ENCODE assay signal across 9 mouse cellular contexts in the genomic region with DNA sequence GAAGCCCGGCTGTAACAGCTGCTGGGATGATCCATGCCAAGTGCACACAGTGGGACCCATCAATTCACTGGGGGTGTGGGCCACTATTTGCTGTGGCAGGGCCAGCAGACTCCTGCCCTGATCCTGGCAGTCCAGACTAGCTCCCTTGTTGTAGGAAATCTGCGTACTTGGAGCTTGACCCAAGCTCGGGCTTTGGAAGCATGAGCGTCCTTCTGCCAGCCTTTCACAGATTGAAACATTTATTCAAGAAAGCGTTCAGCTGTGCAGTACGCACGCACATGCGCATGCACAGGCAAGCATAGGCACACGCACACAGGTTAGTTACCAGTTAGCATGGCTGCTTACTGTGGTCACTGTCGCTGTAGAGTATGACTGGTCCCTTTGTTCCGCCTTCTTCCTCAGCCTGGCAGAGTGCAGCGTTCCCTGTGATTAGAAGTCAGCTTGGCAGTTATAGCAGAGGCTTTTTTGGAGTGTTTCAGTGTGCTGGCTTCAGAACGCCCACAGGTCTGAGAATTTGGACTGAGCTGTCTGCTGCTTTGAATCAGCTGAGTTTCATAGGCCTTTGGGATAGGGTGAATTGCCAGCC. TPM values are rescaled to one million over a fixed set of nuclear protein-coding genes. Genes with fewer than 3 reads are reported as not detected.
A peak's percentile ranks its signal among the peaks of the same experiment; 100 is the strongest.
DNase-seq lines count a peak whose midpoint lies in the region; ATAC-seq lines count a peak whose summit lies in the region.
"Had no signal": no experiment of that assay in that cellular context is flagged by ENCODE, and none has a peak within 500 bp of the region (broad histone marks: within the 10 kb centered on the region; RNA-seq: fewer than 3 reads in every experiment).

No protein-coding gene starts in this region.

- H3K4me2 ChIP-seq in forebrain, embryonic 14.5 days (ENCODE audit: low read length) = no peak overlapping the region
- no peak overlapping the region for H3K4me2 ChIP-seq in forebrain, embryonic 12.5 days
- H3K4me2 ChIP-seq in limb, embryonic 11.5 days (ENCODE audit: low read depth, severe bottlenecking) = no peak overlapping the region
- H3K4me2 ChIP-seq: liver, embryonic 13.5 days had no signal

- H3K9me3 ChIP-seq in forebrain, embryonic 14.5 days (replicated peaks; ENCODE audit: control insufficient read depth, low read length) = no peaks in the 10 kb centered on the region
- no peaks in the 10 kb centered on the region for H3K9me3 ChIP-seq in forebrain, embryonic 12.5 days
- no peaks in the 10 kb centered on the region for H3K9me3 ChIP-seq in limb, embryonic 11.5 days (ENCODE audit: control insufficient read depth, low read length)
- H3K9me3 ChIP-seq: liver, embryonic 13.5 days had no signal

- no peak for ATAC-seq in forebrain, embryonic 14.5 days
- ATAC-seq in forebrain, embryonic 12.5 days (ENCODE audit: low FRiP score) = no peak
- ATAC-seq in limb, embryonic 11.5 days (ENCODE audit: insufficient number of reproducible peaks, low FRiP score, low TSS enrichment, low read depth) = no peak

- DNase-seq in forebrain, embryonic 14.5 days (ENCODE audit: low spot score) = peak; percentile 45
- DNase-seq in brain, adult 2 months (ENCODE audit: low read depth, low spot score) = peak; percentile 96
- DNase-seq in heart, postnatal 25 days (ENCODE audit: low spot score) = peak; percentile 19
- DNase-seq in limb, embryonic 11.5 days (ENCODE audit: low spot score) = no peak
- no peak for DNase-seq in adrenal gland, adult 2 months
- no peak for DNase-seq in thymus, postnatal 36 days
- DNase-seq in urinary bladder, postnatal 4 days (ENCODE audit: low spot score in 2 of 2) = no peak
- DNase-seq: liver, embryonic 13.5 days had no signal

- H3K4me3 ChIP-seq in forebrain, embryonic 14.5 days (ENCODE audit: low read depth, low read length) = no peak overlapping the region
- no peak overlapping the region for H3K4me3 ChIP-seq in forebrain, embryonic 12.5 days (replicated peaks)
- H3K4me3 ChIP-seq in limb, embryonic 11.5 days (ENCODE audit: low read depth, low read length) = no peak overlapping the region
- H3K4me3 ChIP-seq: liver, embryonic 13.5 days had no signal

- H3K27ac ChIP-seq in forebrain, embryonic 14.5 days (ENCODE audit: low read depth, low read length) = peak overlapping the region; percentile 70
- H3K27ac ChIP-seq in forebrain, embryonic 12.5 days = no peak overlapping the region
- H3K27ac ChIP-seq in limb, embryonic 11.5 days (replicated peaks; ENCODE audit: low read depth, low read length) = 0 out of 2 replicates have a peak overlapping the region, but pooled peaks have one; percentile 21
- H3K27ac ChIP-seq: liver, embryonic 13.5 days had no signal

- H3K4me1 ChIP-seq in forebrain, embryonic 14.5 days (ENCODE audit: control insufficient read depth, insufficient read depth, low read length) = peaks cover 2% of the 10 kb centered on the region
- H3K4me1 ChIP-seq in forebrain, embryonic 12.5 days = peaks cover 16% of the 10 kb centered on the region
- 0 out of 2 replicates have a peak, but pooled peaks cover 3% of the 10 kb centered on the region for H3K4me1 ChIP-seq in limb, embryonic 11.5 days (ENCODE audit: control insufficient read depth, insufficient read depth, low read length)

- intact Hi-C loops in heart, postnatal 25 days (cut with DNase I) = no loop called here

- 73% methylated on average over 13 of the region's 13 CpGs for WGBS in forebrain, embryonic 14.5 days
- WGBS in forebrain, embryonic 12.5 days = 88% methylated on average over 13 of the region's 13 CpGs
- WGBS in limb, embryonic 11.5 days = 85% methylated on average over 13 of the region's 13 CpGs

- H3K36me3 ChIP-seq in forebrain, embryonic 14.5 days (ENCODE audit: control insufficient read depth, insufficient read depth, low read length) = peaks cover 7% of the 10 kb centered on the region; the same call in 1 of the 2 replicates
- H3K36me3 ChIP-seq in forebrain, embryonic 12.5 days (replicated peaks) = peaks cover 17% of the 10 kb centered on the region; the same call in 1 of the 2 replicates
- no peaks in the 10 kb centered on the region for H3K36me3 ChIP-seq in limb, embryonic 11.5 days (ENCODE audit: control insufficient read depth, insufficient read depth, low read length)

- no peaks in the 10 kb centered on the region for H3K27me3 ChIP-seq in forebrain, embryonic 14.5 days (replicated peaks; ENCODE audit: control insufficient read depth, insufficient read depth, low read length)
- H3K27me3 ChIP-seq in forebrain, embryonic 12.5 days = peaks cover 26% of the 10 kb centered on the region
- H3K27me3 ChIP-seq in limb, embryonic 11.5 days (ENCODE audit: control insufficient read depth, insufficient read depth, low read length) = no peaks in the 10 kb centered on the region
- H3K27me3 ChIP-seq: liver, embryonic 13.5 days had no signal

- H3K9ac ChIP-seq in forebrain, embryonic 14.5 days (ENCODE audit: low read length) = no peak overlapping the region
- H3K9ac ChIP-seq in forebrain, embryonic 12.5 days = no peak overlapping the region
- no peak overlapping the region for H3K9ac ChIP-seq in limb, embryonic 11.5 days (ENCODE audit: low read length)
- H3K9ac ChIP-seq: liver, embryonic 13.5 days had no signal

RNA-seq across cellular contexts. Expression of gene Gpr153, which starts 47.0 kb away (rescaled TPM):
- 6.7 and 8.4 TPM in 2 replicates for polyA plus RNA-seq in forebrain, embryonic 14.5 days (2014; fragmentation: Nextera tagmentation; extraction: Ambion mirVana)
- polyA plus RNA-seq in forebrain, embryonic 12.5 days (2016; fragmentation: Nextera tagmentation; extraction: Ambion mirVana) = 5.8 and 6.9 TPM in 2 replicates
- total RNA-seq in heart, postnatal 25 days (2021) = 10 to 100 TPM; 14.3 to 14.9 TPM
- polyA plus RNA-seq in limb, embryonic 11.5 days (2014; fragmentation: Nextera tagmentation; extraction: Ambion mirVana) = 3.3 and 3.4 TPM in 2 replicates
- 1 to 10 TPM; 3.5 to 8.3 TPM for total RNA-seq in adrenal gland, adult 2 months (2021)
- 16.6 and 22.4 TPM in 2 replicates for polyA plus RNA-seq in adrenal gland, adult 2 months (2012; rRNA removed)

RNA-seq across cellular contexts. Expression of gene Acot7, which starts 49.1 kb away (rescaled TPM):
- 168 and 208 TPM in 2 replicates for polyA plus RNA-seq in forebrain, embryonic 14.5 days (2014; fragmentation: Nextera tagmentation; extraction: Ambion mirVana)
- polyA plus RNA-seq in forebrain, embryonic 12.5 days (2016; fragmentation: Nextera tagmentation; extraction: Ambion mirVana) = 85.9 and 86.7 TPM in 2 replicates
- 10 to 100 TPM; 53.4 to 58.8 TPM for total RNA-seq in heart, postnatal 25 days (2021)
- 32.1 and 33.3 TPM in 2 replicates for polyA plus RNA-seq in limb, embryonic 11.5 days (2014; fragmentation: Nextera tagmentation; extraction: Ambion mirVana)
- total RNA-seq in adrenal gland, adult 2 months (2021) = 10 to 100 TPM; 43.4 to 65.0 TPM
- polyA plus RNA-seq in adrenal gland, adult 2 months (2012; rRNA removed) = 22.1 and 25.5 TPM in 2 replicates

Comparison
In these comparisons a context has a peak if more than half of its experiments do, and no peak if none do; other contexts are left out.
1. DNase-seq: peak in forebrain, embryonic 14.5 days (single experiment), brain, adult 2 months (single experiment) and heart, postnatal 25 days (single experiment); none in limb, embryonic 11.5 days (single experiment), adrenal gland, adult 2 months (single experiment), thymus, postnatal 36 days (0 of 2) and urinary bladder, postnatal 4 days (0 of 2).